Mouse (Mus musculus) liver, postnatal 0 days (tissue): ENCODE results near the gene Prss30. TPM values are rescaled to one million over a fixed set of nuclear protein-coding genes. Genes with fewer than 3 reads are reported as not detected.
A peak's percentile ranks its signal among the peaks of the same experiment; 100 is the strongest.

Source experiments
- ATAC-seq: fragments of 200-750 bp; cut with Nextera tagmentation; 2 replicates; pipeline ENCODE4 v1.8.0; 2017; ENCODE audit warnings: mild to moderate bottlenecking, moderate library complexity
- DNase-seq: peaks from one replicate; pipeline ENCODE4 v3.0.0-alpha.2; 2016
- H3K27ac ChIP-seq: fragments of 300-500 bp; sonication (generic); 2 replicates; pipeline ENCODE4 v1.5.1; 2014; ENCODE audit warnings: antibody characterized with exemption, moderate library complexity, mild to moderate bottlenecking, low read depth
- H3K27me3 ChIP-seq: fragments of 300-500 bp; sonication (generic); 2 replicates; pipeline ENCODE4 v1.6.1; 2014; ENCODE audit warnings: low read length, control low read depth, mixed read lengths; ENCODE audit not compliant: insufficient read depth
- H3K36me3 ChIP-seq: fragments of 300-500 bp; sonication (generic); replicated peaks from 2 replicates; pipeline ENCODE4 v1.6.1; 2014; ENCODE audit warnings: mild to moderate bottlenecking, control low read depth, low read length, moderate library complexity, mixed read lengths; ENCODE audit not compliant: insufficient read depth
- H3K4me1 ChIP-seq: fragments of 300-500 bp; sonication (generic); 2 replicates; pipeline ENCODE4 v1.6.1; 2014; ENCODE audit warnings: antibody characterized with exemption, mild to moderate bottlenecking, control low read depth; ENCODE audit not compliant: insufficient read depth
- H3K4me2 ChIP-seq: fragments of 300-500 bp; sonication (generic); 2 replicates; pipeline ENCODE4 v1.6.1; 2014; ENCODE audit warnings: low read depth, mild to moderate bottlenecking, low read length, moderate library complexity, mixed read lengths
- H3K4me3 ChIP-seq: fragments of 300-500 bp; sonication (generic); 2 replicates; pipeline ENCODE4 v1.5.1; 2014; ENCODE audit warnings: low read depth, low read length
- H3K9ac ChIP-seq: fragments of 300-500 bp; sonication (generic); replicated peaks from 2 replicates; pipeline ENCODE4 v1.6.1; 2014; ENCODE audit warnings: mild to moderate bottlenecking, moderate library complexity
- H3K9me3 ChIP-seq: fragments of 300-500 bp; sonication (generic); 2 replicates; pipeline ENCODE4 v1.6.1; 2016; ENCODE audit warnings: mild to moderate bottlenecking, control low read depth, low read length, mixed read lengths
- CTCF ChIP-seq: sonication (generic); IDR thresholded peaks from 2 replicates; pipeline ENCODE4 v1.5.1; 2016; ENCODE audit warnings: antibody characterized with exemption, low read depth
- EP300 ChIP-seq: IDR thresholded peaks from 2 replicates; pipeline ENCODE4 v1.6.1; 2016; ENCODE audit warnings: antibody characterized with exemption, low read depth, mild to moderate bottlenecking
- WGBS: fragments of 180-500 bp; shearing (Covaris S2); extraction: QIAGEN DNeasy Blood & Tissue Kit; methylation state at CpG from one replicate; pipeline ENCODE4 v1.1.7; 2014; ENCODE audit not compliant: insufficient replicate concordance; 5-methylcytosine and 5-hydroxymethylcytosine counted together
- polyA plus RNA-seq: library from polyadenylated mRNA; unstranded; fragments of >200 nt; fragmentation: Nextera tagmentation; extraction: Ambion mirVana; gene quantifications from 2 replicates; pipeline ENCODE4 v1.2.1, GENCODE M21; 2015

The Prss30 gene
- polyA plus RNA-seq = 0.09 and 0.14 TPM in 2 replicates

DNA sequence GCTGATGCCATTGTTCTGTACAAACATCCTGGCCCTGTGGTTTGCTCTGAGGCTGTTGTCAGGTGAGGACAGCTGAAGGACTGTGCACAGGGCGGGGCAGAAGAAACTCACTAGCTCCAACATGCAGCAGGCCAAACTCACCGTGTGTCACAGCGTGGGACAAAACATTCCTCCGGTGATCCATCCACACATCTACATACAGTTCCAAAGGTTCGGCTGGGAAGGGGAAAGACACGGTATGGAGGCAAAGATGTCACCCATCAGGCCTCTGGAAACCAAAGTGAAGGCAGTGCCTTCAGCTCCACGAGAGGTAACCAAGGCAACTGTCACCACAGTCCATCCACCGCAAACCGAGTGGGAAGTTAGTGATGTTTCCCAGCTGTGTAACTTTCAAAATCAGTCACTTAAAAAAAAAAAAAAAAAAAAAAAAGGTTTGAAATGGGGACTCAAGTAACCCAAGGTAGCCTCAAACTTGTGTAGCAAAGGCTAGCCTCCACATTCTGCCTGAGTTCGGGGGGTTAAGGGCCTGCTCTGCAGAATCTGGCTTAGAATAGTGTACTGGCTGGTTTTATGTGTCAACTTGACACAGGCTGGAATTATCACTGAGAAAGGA is at the start of gene Prss30:
Prss30 (minus strand) TSS at position 270 of the 613 bp plus-strand sequence.
- no peak for ATAC-seq
- no peak within 1 kb of the TSS for H3K27ac ChIP-seq

DNA sequence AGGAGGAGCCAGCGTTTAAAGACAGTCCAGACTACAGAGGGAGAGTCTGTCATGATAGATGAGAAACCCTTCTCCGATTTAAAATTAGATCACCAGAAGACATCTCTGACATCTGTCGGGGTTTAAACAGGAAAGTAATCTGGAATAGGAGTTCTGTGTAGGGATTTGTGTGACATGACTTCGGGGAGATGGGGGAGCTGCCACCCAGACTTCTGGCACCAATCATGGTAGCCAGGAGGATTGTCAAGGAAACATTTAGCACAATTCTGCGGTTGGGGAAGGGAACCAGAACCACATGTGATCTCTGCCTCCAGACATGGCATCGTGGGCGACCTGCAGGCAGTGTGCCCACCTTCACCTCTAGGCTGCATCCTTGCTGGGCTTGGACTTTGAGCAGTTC is 49.1 kb upstream of the Prss30 start:
- no peaks in the 10 kb centered on the region for H3K27me3 ChIP-seq
- H3K4me2 ChIP-seq = no peak overlapping the region
- 74% methylated on average over 7 of the region's 7 CpGs for WGBS
- H3K36me3 ChIP-seq = no peaks in the 10 kb centered on the region
- H3K4me1 ChIP-seq = no peaks in the 10 kb centered on the region
- no peak for ATAC-seq
- no peak for TF ChIP-seq EP300
- no peak overlapping the region for H3K4me3 ChIP-seq
- DNase-seq = no peak
- H3K9ac ChIP-seq = no peak overlapping the region
- H3K9me3 ChIP-seq = no peaks in the 10 kb centered on the region
- no peak overlapping the region for H3K27ac ChIP-seq

More for the DNA sequence above, at the start of gene Prss30:
- no peaks in the 10 kb centered on the region for H3K36me3 ChIP-seq
- H3K4me2 ChIP-seq = no peak within 1 kb of the TSS
- 70% methylated on average over 10 of the region's 10 CpGs for WGBS
- H3K9ac ChIP-seq = no peak within 1 kb of the TSS
- TF ChIP-seq CTCF (no peak), EP300 (no peak)
- H3K4me3 ChIP-seq = no peak within 1 kb of the TSS
- H3K27me3 ChIP-seq = no peaks in the 10 kb centered on the region
- H3K9me3 ChIP-seq = no peaks in the 10 kb centered on the region
- peaks cover 7% of the 10 kb centered on the region for H3K4me1 ChIP-seq
- no peak for DNase-seq

DNA sequence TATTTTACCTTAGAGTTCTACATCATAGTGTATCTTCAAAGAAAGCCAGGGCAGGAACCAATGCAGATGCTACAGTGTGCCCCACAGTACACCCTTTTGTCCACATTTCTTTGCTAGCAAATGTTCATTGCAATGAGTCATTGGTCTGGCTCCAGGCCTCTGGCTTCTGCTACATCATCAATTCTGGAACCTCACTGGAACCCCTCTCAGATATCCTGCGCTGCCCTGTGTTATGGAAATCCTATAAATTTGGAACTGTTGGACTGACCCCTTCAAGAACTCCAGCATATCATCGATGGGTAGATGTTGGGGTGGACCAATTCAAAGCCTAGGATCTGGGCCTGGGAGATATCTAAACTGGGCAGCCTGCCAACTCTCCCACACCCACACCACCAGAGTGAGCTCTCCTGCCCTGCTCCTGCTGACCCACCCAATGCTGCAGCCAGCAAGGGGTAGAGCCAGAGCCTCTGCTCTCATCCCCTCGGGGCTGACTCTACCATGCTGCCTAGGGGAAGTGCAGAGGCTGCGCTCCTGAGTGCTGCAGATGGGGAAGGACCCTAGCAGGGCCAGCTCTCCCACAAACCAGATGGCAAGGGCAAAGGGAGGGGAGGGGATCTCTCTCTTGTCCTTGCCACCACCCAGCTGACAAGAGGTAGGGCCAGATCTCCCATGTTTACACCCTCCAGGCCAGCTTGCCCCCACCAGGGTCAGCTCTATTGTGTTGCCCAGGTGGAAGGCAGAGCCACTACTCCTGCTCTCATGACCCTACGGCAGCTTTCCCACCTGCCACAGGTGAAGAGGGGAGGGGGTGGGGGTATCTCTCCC is 41.2 kb upstream of the Prss30 start:
- Histone ChIP-seq H3K27ac (no peak overlapping the region), H3K4me1 (no peaks in the 10 kb centered on the region), H3K9ac (no peak overlapping the region), H3K4me2 (peak overlapping the region; percentile 19; the same call in 1 of the 2 replicates), H3K9me3 (no peaks in the 10 kb centered on the region), H3K4me3 (no peak overlapping the region), H3K36me3 (no peaks in the 10 kb centered on the region), H3K27me3 (no peaks in the 10 kb centered on the region)
- peak; percentile 64 for ATAC-seq
- WGBS = 52% methylated on average over 5 of the region's 5 CpGs
- DNase-seq = peak; percentile 46
- TF ChIP-seq CTCF (no peak), EP300 (no peak)

DNA sequence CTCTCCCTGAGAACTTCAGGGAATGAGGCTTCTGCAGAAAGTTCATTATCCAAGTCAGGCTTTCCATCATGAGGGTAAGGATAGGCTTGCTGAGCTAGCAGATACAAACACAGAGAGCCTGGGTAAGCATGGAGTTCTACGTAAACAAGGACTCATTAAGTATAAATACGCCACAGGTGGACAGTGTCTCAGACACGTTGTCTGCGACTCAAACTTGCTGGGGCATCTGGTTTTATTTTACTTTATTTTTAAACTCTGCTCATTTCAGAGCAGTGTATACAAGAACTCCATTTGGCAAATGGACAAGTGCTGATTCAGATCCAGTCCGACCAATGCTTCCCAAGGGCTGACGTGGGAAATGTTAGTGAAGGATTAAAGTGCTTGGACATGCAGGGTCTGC is 40.3 kb upstream of the Prss30 start:
- TF ChIP-seq EP300 (no peak), CTCF (no peak)
- ATAC-seq (no peak), DNase-seq (no peak)
- no peaks in the 10 kb centered on the region for H3K4me1 ChIP-seq
- no peak overlapping the region for H3K4me2 ChIP-seq
- H3K4me3 ChIP-seq = no peak overlapping the region
- no peaks in the 10 kb centered on the region for H3K9me3 ChIP-seq
- H3K9ac ChIP-seq = no peak overlapping the region
- H3K27me3 ChIP-seq = no peaks in the 10 kb centered on the region
- no peak overlapping the region for H3K27ac ChIP-seq
- 79% methylated on average over 6 of the region's 6 CpGs for WGBS
- H3K36me3 ChIP-seq = no peaks in the 10 kb centered on the region

DNA sequence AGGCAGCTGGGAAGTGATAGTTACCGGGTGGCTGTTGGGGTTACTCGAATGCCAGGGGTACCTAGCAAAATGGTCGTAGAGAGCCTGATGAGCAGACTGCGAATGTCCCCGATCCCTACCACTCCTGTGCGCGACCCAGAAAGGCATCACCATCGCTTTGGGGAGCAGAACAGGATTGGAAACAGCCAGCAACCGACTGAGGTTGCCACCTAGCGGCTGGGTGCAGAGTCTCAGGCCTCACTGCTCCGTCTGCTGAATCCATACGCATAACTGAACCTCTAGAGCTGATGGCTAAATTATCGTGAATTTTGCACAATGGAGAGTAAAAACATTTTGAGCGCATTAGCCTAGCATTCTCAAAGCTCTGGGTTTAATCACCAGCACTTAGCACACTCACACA is 35.4 kb upstream of the Prss30 start:
- 26% methylated on average over 14 of the region's 14 CpGs for WGBS
- Histone ChIP-seq H3K4me3 (no peak overlapping the region), H3K36me3 (no peaks in the 10 kb centered on the region), H3K9me3 (no peaks in the 10 kb centered on the region), H3K9ac (no peak overlapping the region), H3K27me3 (no peaks in the 10 kb centered on the region), H3K4me1 (no peaks in the 10 kb centered on the region), H3K27ac (no peak overlapping the region), H3K4me2 (no peak overlapping the region)
- ATAC-seq (no peak), DNase-seq (no peak)
- no peak for TF ChIP-seq EP300
- peak; percentile 64 for TF ChIP-seq CTCF

DNA sequence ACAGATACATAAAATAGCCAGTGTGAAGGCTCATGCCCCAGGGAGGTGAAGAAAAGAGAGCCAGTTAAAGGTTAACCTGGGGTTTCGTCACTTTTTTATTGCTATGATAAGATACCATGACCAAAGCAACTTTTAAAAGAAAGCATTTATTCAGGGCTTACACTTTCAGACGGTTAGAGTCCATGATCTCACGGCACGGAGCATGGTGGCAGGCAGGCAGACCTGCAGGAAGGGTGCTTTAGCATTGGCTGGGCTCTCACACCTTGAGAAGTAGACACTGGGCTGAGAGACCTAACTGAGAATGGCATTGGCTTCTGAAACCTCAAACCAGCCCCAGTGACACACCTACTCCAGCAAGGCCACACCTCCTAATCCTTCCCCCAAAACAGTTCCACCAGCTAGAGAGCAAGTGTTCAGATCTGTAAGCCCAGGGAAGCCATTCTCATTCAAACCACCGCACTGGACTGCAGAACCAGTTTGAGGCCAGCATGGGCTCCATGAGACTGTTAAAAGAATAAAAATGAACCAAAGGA is 34.1 kb upstream of the Prss30 start:
- no peak for DNase-seq
- Histone ChIP-seq H3K36me3 (no peaks in the 10 kb centered on the region), H3K4me1 (no peaks in the 10 kb centered on the region), H3K27ac (no peak overlapping the region), H3K4me3 (no peak overlapping the region), H3K9me3 (no peaks in the 10 kb centered on the region), H3K9ac (no peak overlapping the region), H3K27me3 (no peaks in the 10 kb centered on the region), H3K4me2 (no peak overlapping the region)
- no peak for TF ChIP-seq CTCF
- TF ChIP-seq EP300 = no peak
- ATAC-seq = no peak
- 72% methylated on average over 5 of the region's 5 CpGs for WGBS
